Mouse (Mus musculus) liver, postnatal 0 days (tissue): ENCODE results near the gene 1700029J07Rik.

Source experiments
- CTCF ChIP-seq: sonication (generic); IDR thresholded peaks from 2 replicates; pipeline ENCODE4 v1.5.1; 2016; ENCODE audit warnings: antibody characterized with exemption, low read depth
- EP300 ChIP-seq: IDR thresholded peaks from 2 replicates; pipeline ENCODE4 v1.6.1; 2016; ENCODE audit warnings: antibody characterized with exemption, low read depth, mild to moderate bottlenecking

DNA sequence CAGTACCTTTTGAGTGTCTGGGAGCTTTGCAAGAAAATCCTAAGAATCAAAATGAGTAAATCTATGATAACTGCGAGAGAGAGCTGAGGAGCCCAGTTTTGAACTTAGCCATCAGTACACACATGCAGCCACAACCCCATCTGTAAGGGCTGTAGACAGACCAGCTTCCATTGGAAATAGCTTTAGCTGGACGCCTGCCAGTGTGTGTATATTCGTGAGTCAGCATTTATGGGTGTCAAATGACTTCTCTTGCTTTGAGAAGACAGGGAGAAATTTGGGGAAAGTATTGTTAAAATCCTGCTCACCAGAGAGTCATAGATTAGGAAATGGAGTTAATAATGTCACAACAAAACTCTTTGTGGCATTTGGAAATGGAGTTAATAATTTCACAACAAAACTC is 11.6 kb upstream of the 1700029J07Rik start:
- TF ChIP-seq CTCF (no peak), EP300 (no peak)
